ENCODE assay signal across 8 mouse cellular contexts in the genomic region with DNA sequence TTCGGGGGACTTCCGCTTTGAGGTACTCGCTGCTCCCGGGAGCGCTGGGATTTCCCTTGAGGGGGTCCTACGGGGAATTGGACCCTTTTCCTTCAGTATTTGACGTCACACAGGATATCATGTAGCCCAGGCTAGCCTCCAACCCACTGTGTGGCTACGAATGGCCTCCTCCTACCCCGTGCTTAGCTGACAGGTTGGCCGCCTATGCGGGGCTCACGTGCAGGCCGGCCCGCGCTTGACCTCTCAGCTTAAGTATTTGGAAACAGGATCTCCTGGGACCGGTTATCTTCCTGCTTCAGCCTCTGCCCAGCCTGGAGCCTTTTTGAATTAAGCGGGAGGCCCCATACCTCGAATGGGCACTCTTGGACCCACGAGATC. TPM values are rescaled to one million over a fixed set of nuclear protein-coding genes. Genes with fewer than 3 reads are reported as not detected.
A peak's percentile ranks its signal among the peaks of the same experiment; 100 is the strongest.
DNase-seq lines count a peak whose midpoint lies in the region; ATAC-seq and TF ChIP-seq lines count a peak whose summit lies in the region.

No protein-coding gene starts in this region.

- peaks cover 37% of the 10 kb centered on the region for H3K36me3 ChIP-seq in heart, embryonic 13.5 days
- peaks cover 12% of the 10 kb centered on the region for H3K36me3 ChIP-seq in ES-Bruce4 (ENCODE audit: control insufficient read depth, insufficient read depth, low read length, poor library complexity, severe bottlenecking)
- H3K36me3 ChIP-seq in forebrain, postnatal 0 days (ENCODE audit: insufficient read depth) = peaks cover 36% of the 10 kb centered on the region

- no peak for DNase-seq in heart, adult 11 months
- DNase-seq in forebrain, postnatal 0 days = no peak
- DNase-seq in cerebellum, adult 9-11 months = no peak
- no peak for DNase-seq in cerebellum, postnatal 25 days
- no peak for DNase-seq in adrenal gland, postnatal 36 days

- no peaks in the 10 kb centered on the region for H3K27me3 ChIP-seq in heart, embryonic 13.5 days (replicated peaks)
- H3K27me3 ChIP-seq in ES-Bruce4 (ENCODE audit: control insufficient read depth, insufficient read depth, low read length, poor library complexity, severe bottlenecking) = no peaks in the 10 kb centered on the region
- no peaks in the 10 kb centered on the region for H3K27me3 ChIP-seq in forebrain, postnatal 0 days (ENCODE audit: insufficient read depth, low read length)

- WGBS in heart, embryonic 13.5 days = under 1% methylated on average over 19 of the region's 19 CpGs
- WGBS in forebrain, postnatal 0 days = 3% methylated on average over 19 of the region's 19 CpGs

- H3K27ac ChIP-seq in heart, embryonic 13.5 days (replicated peaks) = peak overlapping the region; percentile 80
- H3K27ac ChIP-seq in ES-Bruce4 (ENCODE audit: insufficient read depth, low read length) = peak overlapping the region; percentile 24
- H3K27ac ChIP-seq in forebrain, postnatal 0 days (ENCODE audit: low read depth, low read length) = peak overlapping the region; percentile 90

- no peak for ATAC-seq in heart, embryonic 13.5 days (ENCODE audit: extremely low read depth, insufficient number of reproducible peaks, low FRiP score, low TSS enrichment)
- ATAC-seq in forebrain, postnatal 0 days = peak; percentile 37
- ATAC-seq in megakaryocyte, adult 5-6 weeks (ENCODE audit: poor library complexity, severe bottlenecking) = peak; percentile 14; the same call in 1 of the 2 replicates

- H3K9ac ChIP-seq in heart, embryonic 13.5 days = peak overlapping the region; percentile 93
- peak overlapping the region; percentile 78 for H3K9ac ChIP-seq in ES-Bruce4 (ENCODE audit: low read depth, poor library complexity, severe bottlenecking)
- H3K9ac ChIP-seq in forebrain, postnatal 0 days = peak overlapping the region; percentile 86

- TF ChIP-seq EP300 in ES-Bruce4 (IDR thresholded peaks at IDR 0.05; ENCODE audit: insufficient read depth, low read depth, low read length) = no peak

- peak overlapping the region; percentile 92 for H3K4me2 ChIP-seq in heart, embryonic 13.5 days
- H3K4me2 ChIP-seq in forebrain, postnatal 0 days (ENCODE audit: low read depth) = peak overlapping the region; percentile 85

- H3K4me3 ChIP-seq in heart, embryonic 13.5 days = peak overlapping the region; percentile 89
- peak overlapping the region; percentile 85 for H3K4me3 ChIP-seq in ES-Bruce4 (ENCODE audit: low read depth, low read length)
- H3K4me3 ChIP-seq in forebrain, postnatal 0 days (ENCODE audit: low read depth, low read length) = peak overlapping the region; percentile 72

- no peak for TF ChIP-seq POLR2A in ES-Bruce4 (IDR thresholded peaks at IDR 0.05; ENCODE audit: insufficient read depth, low read length)

- no peaks in the 10 kb centered on the region for H3K9me3 ChIP-seq in heart, embryonic 13.5 days
- H3K9me3 ChIP-seq in ES-Bruce4 (replicated peaks; ENCODE audit: control insufficient read depth, insufficient read depth, low read length, poor library complexity, severe bottlenecking) = no peaks in the 10 kb centered on the region
- H3K9me3 ChIP-seq in forebrain, postnatal 0 days (ENCODE audit: low read length) = no peaks in the 10 kb centered on the region

- TF ChIP-seq CTCF in ES-Bruce4 (IDR thresholded peaks at IDR 0.05; ENCODE audit: low read depth, low read length) = no peak
- no peak for TF ChIP-seq CTCF in forebrain, postnatal 0 days (IDR thresholded peaks at IDR 0.05; ENCODE audit: low read depth)

- H3K4me1 ChIP-seq in heart, embryonic 13.5 days = peaks cover 34% of the 10 kb centered on the region
- no peaks in the 10 kb centered on the region for H3K4me1 ChIP-seq in ES-Bruce4 (ENCODE audit: control insufficient read depth, insufficient read depth, low read length)
- H3K4me1 ChIP-seq in forebrain, postnatal 0 days (ENCODE audit: insufficient read depth) = peaks cover 11% of the 10 kb centered on the region

RNA-seq across cellular contexts. Expression of a gene that starts 0.3 kb away (rescaled TPM):
- polyA plus RNA-seq in heart, embryonic 13.5 days (2015; fragmentation: Nextera tagmentation; extraction: Ambion mirVana) = 2.1 and 2.3 TPM in 2 replicates
- polyA plus RNA-seq in ES-Bruce4 (2011; ENCODE audit: insufficient read depth, insufficient read length, low read depth, missing spikeins) = 1.5 TPM in 1 of 2 replicates, not detected in the other
- total RNA-seq in forebrain, postnatal 0 days (2014; rRNA removed) = 2.5 and 3.3 TPM in 2 replicates
- polyA plus RNA-seq in forebrain, postnatal 0 days (2015; fragmentation: Nextera tagmentation; extraction: Ambion mirVana) = 5.0 and 7.3 TPM in 2 replicates
- total RNA-seq in megakaryocyte, adult 5-6 weeks (2015) = 0.83 and 2.9 TPM in 2 replicates
- total RNA-seq in megakaryocyte, adult 5-6 weeks (2017) = 0.33 TPM in 1 of 2 replicates, not detected in the other
- total RNA-seq in adrenal gland, postnatal 36 days (2021) = 1 to 10 TPM; 1.1 to 1.7 TPM

RNA-seq across cellular contexts. Expression of a gene that starts 0.4 kb away (rescaled TPM):
- polyA plus RNA-seq in heart, embryonic 13.5 days (2015; fragmentation: Nextera tagmentation; extraction: Ambion mirVana) = 69.7 and 73.6 TPM in 2 replicates
- 52.9 and 70.3 TPM in 2 replicates for polyA plus RNA-seq in ES-Bruce4 (2011; ENCODE audit: insufficient read depth, insufficient read length, low read depth, missing spikeins)
- 126 and 139 TPM in 2 replicates for total RNA-seq in forebrain, postnatal 0 days (2014; rRNA removed)
- polyA plus RNA-seq in forebrain, postnatal 0 days (2015; fragmentation: Nextera tagmentation; extraction: Ambion mirVana) = 111 and 125 TPM in 2 replicates
- total RNA-seq in megakaryocyte, adult 5-6 weeks (2015) = 5.4 and 5.7 TPM in 2 replicates
- 21.9 and 42.4 TPM in 2 replicates for total RNA-seq in megakaryocyte, adult 5-6 weeks (2017)
- total RNA-seq in adrenal gland, postnatal 36 days (2021) = 10 to 100 TPM; 48.9 to 54.0 TPM

RNA-seq across cellular contexts. Expression of a gene that starts 4.2 kb away (rescaled TPM):
- 0.82 and 1.1 TPM in 2 replicates for polyA plus RNA-seq in heart, embryonic 13.5 days (2015; fragmentation: Nextera tagmentation; extraction: Ambion mirVana)
- 1.1 TPM in 1 of 2 replicates, not detected in the other for polyA plus RNA-seq in ES-Bruce4 (2011; ENCODE audit: insufficient read depth, insufficient read length, low read depth, missing spikeins)
- 5.8 and 16.6 TPM in 2 replicates for total RNA-seq in forebrain, postnatal 0 days (2014; rRNA removed)
- polyA plus RNA-seq in forebrain, postnatal 0 days (2015; fragmentation: Nextera tagmentation; extraction: Ambion mirVana) = 1.9 and 3.7 TPM in 2 replicates
- not detected in 2 replicates for total RNA-seq in megakaryocyte, adult 5-6 weeks (2015)
- total RNA-seq in megakaryocyte, adult 5-6 weeks (2017) = 0.26 and 1.4 TPM in 2 replicates
- total RNA-seq in adrenal gland, postnatal 36 days (2021) = 1 to 10 TPM in 1 of 2 experiments, not detected in 1; 1.5 TPM

RNA-seq across cellular contexts. Expression of a gene that starts 6.3 kb away (rescaled TPM):
- 72.2 and 78.1 TPM in 2 replicates for polyA plus RNA-seq in heart, embryonic 13.5 days (2015; fragmentation: Nextera tagmentation; extraction: Ambion mirVana)
- 47.8 and 51.4 TPM in 2 replicates for polyA plus RNA-seq in ES-Bruce4 (2011; ENCODE audit: insufficient read depth, insufficient read length, low read depth, missing spikeins)
- total RNA-seq in forebrain, postnatal 0 days (2014; rRNA removed) = 60.2 and 67.2 TPM in 2 replicates
- polyA plus RNA-seq in forebrain, postnatal 0 days (2015; fragmentation: Nextera tagmentation; extraction: Ambion mirVana) = 128 and 132 TPM in 2 replicates
- 22.7 and 23.8 TPM in 2 replicates for total RNA-seq in megakaryocyte, adult 5-6 weeks (2015)
- total RNA-seq in megakaryocyte, adult 5-6 weeks (2017) = 20.9 and 24.0 TPM in 2 replicates
- 10 to 100 TPM; 37.8 to 49.0 TPM for total RNA-seq in adrenal gland, postnatal 36 days (2021)

RNA-seq across cellular contexts. Expression of a gene that starts 8.3 kb away (rescaled TPM):
- 2.7 and 3.1 TPM in 2 replicates for polyA plus RNA-seq in heart, embryonic 13.5 days (2015; fragmentation: Nextera tagmentation; extraction: Ambion mirVana)
- 4.8 and 5.3 TPM in 2 replicates for polyA plus RNA-seq in ES-Bruce4 (2011; ENCODE audit: insufficient read depth, insufficient read length, low read depth, missing spikeins)
- 0.77 and 1.3 TPM in 2 replicates for total RNA-seq in forebrain, postnatal 0 days (2014; rRNA removed)
- 1.7 TPM in 2 replicates for polyA plus RNA-seq in forebrain, postnatal 0 days (2015; fragmentation: Nextera tagmentation; extraction: Ambion mirVana)
- total RNA-seq in megakaryocyte, adult 5-6 weeks (2015) = 30.6 and 34.0 TPM in 2 replicates
- 6.5 and 11.5 TPM in 2 replicates for total RNA-seq in megakaryocyte, adult 5-6 weeks (2017)
- 1 to 10 TPM; 1.2 to 1.6 TPM for total RNA-seq in adrenal gland, postnatal 36 days (2021)

Comparison
In these comparisons a context has a peak if more than half of its experiments do, and no peak if none do; other contexts are left out.
1. H3K27ac ChIP-seq: peak in every context shown above with its lines; median percentile 90 in forebrain, postnatal 0 days; 80 in heart, embryonic 13.5 days; 24 in ES-Bruce4.